Mouse (Mus musculus) MEL (cell line): Measurements from ENCODE around the gene Fam107b.

Experiments used
- CTCF ChIP-seq, 3 experiments: IDR thresholded peaks in 2 of 3; conservative IDR thresholded peaks in 1 of 3; 2 replicates each; pipeline ENCODE4 v1.5.1; 2011 to 2012; ENCODE audit warnings: low read length in 3 of 3, low read depth in 2 of 3, mild to moderate bottlenecking in 2 of 3, improper control_type of control experiment in 1 of 3, inconsistent platforms in 1 of 3, mixed read lengths in 1 of 3, moderate library complexity in 1 of 3; ENCODE audit not compliant: control insufficient read depth in 1 of 3, insufficient read depth in 1 of 3, poor library complexity in 1 of 3, severe bottlenecking in 1 of 3
- ETS1 ChIP-seq: IDR thresholded peaks from 2 replicates; pipeline ENCODE4 v1.6.1; 2012; ENCODE audit warnings: low read depth, mild to moderate bottlenecking, inconsistent platforms, low read length, improper control_type of control experiment, moderate library complexity
- GATA1 ChIP-seq: IDR thresholded peaks from 2 replicates; pipeline ENCODE4 v1.6.1; 2011; ENCODE audit warnings: low read depth, low read length, improper control_type of control experiment
- KAT2A ChIP-seq: conservative IDR thresholded peaks from 2 replicates; pipeline ENCODE4 v1.6.1; 2012; ENCODE audit warnings: low read depth, low read length, improper control_type of control experiment, inconsistent platforms
- MEF2A ChIP-seq: IDR thresholded peaks from 2 replicates; pipeline ENCODE4 v1.6.1; 2014; ENCODE audit warnings: low read depth, mild to moderate bottlenecking, inconsistent platforms, low read length, improper control_type of control experiment; ENCODE audit not compliant: poor library complexity, insufficient replicate concordance, severe bottlenecking; ENCODE audit errors: extremely low read depth
- MYB ChIP-seq: IDR thresholded peaks from 2 replicates; pipeline ENCODE4 v1.6.1; 2011; ENCODE audit warnings: mild to moderate bottlenecking, low read depth, low read length, improper control_type of control experiment
- POLR2A ChIP-seq, 2 experiments: IDR thresholded peaks; 2 replicates each; pipeline ENCODE4 v1.6.1; 2011 to 2012; ENCODE audit warnings: low read length in 2 of 2, mild to moderate bottlenecking in 2 of 2, control low read depth in 1 of 2, improper control_type of control experiment in 1 of 2, low read depth in 1 of 2, moderate library complexity in 1 of 2; ENCODE audit not compliant: control insufficient read depth in 1 of 2, insufficient read depth in 1 of 2, poor library complexity in 1 of 2
- POLR2AphosphoS5 ChIP-seq: IDR thresholded peaks from 2 replicates; pipeline ENCODE4 v1.6.1; 2012; ENCODE audit warnings: low read depth, borderline replicate concordance, mild to moderate bottlenecking, inconsistent platforms, low read length, moderate library complexity, mixed read lengths
- RAD21 ChIP-seq: IDR thresholded peaks from 2 replicates; pipeline ENCODE4 v1.6.1; 2011; ENCODE audit warnings: mild to moderate bottlenecking, low read depth, low read length, improper control_type of control experiment
- TBP ChIP-seq: IDR thresholded peaks from 2 replicates; pipeline ENCODE4 v1.8.0; 2011; ENCODE audit warnings: low read depth, low read length, improper control_type of control experiment
- USF1 ChIP-seq: IDR thresholded peaks from 2 replicates; pipeline ENCODE4 v1.6.1; 2014; ENCODE audit warnings: low read depth, mild to moderate bottlenecking, inconsistent platforms, low read length, improper control_type of control experiment, moderate library complexity

DNA sequence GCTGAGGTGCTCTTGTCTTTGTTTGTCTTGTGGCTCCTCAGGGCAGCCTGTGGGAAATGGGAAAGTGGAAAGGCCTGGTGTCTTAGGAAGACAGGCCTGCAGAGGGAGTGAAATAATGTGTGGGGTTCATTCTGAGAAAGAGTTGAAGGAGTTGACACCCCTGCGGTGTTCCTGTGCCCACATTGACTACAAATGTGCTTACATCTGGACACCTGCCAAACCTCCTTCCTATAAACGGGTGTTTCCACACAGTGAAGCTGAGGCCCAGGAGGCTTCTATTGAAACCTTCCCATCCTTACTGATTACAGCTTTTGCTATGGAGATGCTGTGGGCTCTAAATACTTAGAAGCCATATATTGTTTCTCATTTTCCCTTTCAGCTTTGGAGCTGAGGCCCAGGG is 183.5 kb downstream of the Fam107b start:
- TF ChIP-seq RAD21, result no peak
- TF ChIP-seq MYB, result no peak
- TF ChIP-seq KAT2A, result no peak
- TF ChIP-seq TBP, result no peak
- TF ChIP-seq CTCF (IDR thresholded peaks at IDR 0.05 in 2 of 3, conservative IDR thresholded peaks at IDR 0.05 in 1 of 3; ENCODE audit: control insufficient read depth in 1 of 3, insufficient read depth in 1 of 3, low read depth in 2 of 3, low read length in 3 of 3, poor library complexity in 1 of 3, severe bottlenecking in 1 of 3), result no peak
- TF ChIP-seq ETS1, result no peak
- no peak for TF ChIP-seq USF1
- no peak for TF ChIP-seq GATA1
- no peak for TF ChIP-seq POLR2AphosphoS5
- no peak for TF ChIP-seq POLR2A (IDR thresholded peaks at IDR 0.05; ENCODE audit: control insufficient read depth in 1 of 2, insufficient read depth in 1 of 2, low read depth in 1 of 2, low read length in 2 of 2, poor library complexity in 1 of 2)
- no peak for TF ChIP-seq MEF2A
